Mouse (Mus musculus): Measurements from ENCODE around the gene Thsd4. TPM values are rescaled to one million over a fixed set of nuclear protein-coding genes. Genes with fewer than 3 reads are reported as not detected.

The Thsd4 gene
- polyA plus RNA-seq, 1 experiment: 1.3 TPM

DNA sequence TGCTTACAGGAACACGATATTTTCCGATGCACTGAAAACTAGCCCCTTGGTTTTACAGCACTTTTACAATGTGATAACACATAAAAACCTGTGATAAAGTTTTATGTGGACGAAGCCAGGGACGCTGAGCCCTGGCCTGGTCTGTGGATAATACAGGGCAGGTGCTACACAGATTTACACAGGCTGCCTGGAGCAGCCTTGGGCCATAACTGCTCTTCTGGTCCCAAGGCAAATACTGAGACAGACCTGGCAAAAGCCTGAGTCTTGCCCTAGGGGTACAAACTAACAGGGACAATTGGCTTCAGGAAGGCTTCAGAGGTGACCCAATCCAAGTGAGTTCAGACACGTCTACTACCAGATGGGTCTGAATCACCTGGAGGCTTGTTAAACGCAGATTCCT lies 170.7 kb downstream of the Thsd4 start:
- H3K79me3 ChIP-seq (ENCODE audit: low read depth): no peaks in the 10 kb centered on the region
- no peaks in the 10 kb centered on the region for H3K36me3 ChIP-seq (ENCODE audit: control insufficient read depth, insufficient read depth)
- no peak overlapping the region for H3K4me3 ChIP-seq (ENCODE audit: insufficient read depth, poor library complexity, severe bottlenecking)
- no peak for TF ChIP-seq USF1 (IDR thresholded peaks at IDR 0.05; ENCODE audit: low read depth)
- no peak for TF ChIP-seq MAX (IDR thresholded peaks at IDR 0.05)
- no peak for TF ChIP-seq MYOD1 (IDR thresholded peaks at IDR 0.05; ENCODE audit: control insufficient read depth, insufficient read length, low read depth)
- no peak for TF ChIP-seq CEBPB (IDR thresholded peaks at IDR 0.05; ENCODE audit: low read depth)
- TF ChIP-seq MYOG (IDR thresholded peaks at IDR 0.05; ENCODE audit: control insufficient read depth, extremely low read depth, insufficient read length): no peak
- TF ChIP-seq CTCF (IDR thresholded peaks at IDR 0.05; ENCODE audit: control insufficient read depth, insufficient read depth, insufficient read length): no peak
- no peak for TF ChIP-seq FOSL1 (IDR thresholded peaks at IDR 0.05; ENCODE audit: insufficient read depth, low read length, poor library complexity, severe bottlenecking)
- H3K79me2 ChIP-seq (ENCODE audit: control insufficient read depth, insufficient read depth): no peaks in the 10 kb centered on the region
- H3K27me3 ChIP-seq (ENCODE audit: control insufficient read depth, insufficient read depth, insufficient read length): no peaks in the 10 kb centered on the region
- no peak overlapping the region for H3ac ChIP-seq (ENCODE audit: control insufficient read depth, insufficient read length, low read depth)

DNA sequence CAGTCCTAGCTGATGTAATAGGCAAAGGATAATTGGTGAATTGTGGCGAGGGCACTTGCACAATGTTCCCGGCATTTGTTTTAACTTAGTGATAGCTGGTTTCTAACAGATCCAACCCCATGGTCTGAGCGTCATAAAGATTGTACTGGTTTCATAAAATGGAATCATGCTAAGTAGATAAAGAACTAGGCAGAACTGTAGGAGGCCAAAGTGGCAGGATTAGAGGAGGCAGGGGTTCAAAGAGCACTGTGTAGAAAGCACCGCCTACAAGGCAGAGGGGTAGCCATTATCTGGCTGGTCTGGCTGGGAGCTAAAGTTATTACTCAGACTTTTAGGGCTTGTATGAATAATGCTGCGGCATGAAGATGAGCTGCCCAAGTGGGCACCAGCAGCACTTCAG lies 185.7 kb downstream of the Thsd4 start:
- peak; percentile 49 for TF ChIP-seq CEBPB (IDR thresholded peaks at IDR 0.05; ENCODE audit: low read depth)
- no peak for TF ChIP-seq MAX (IDR thresholded peaks at IDR 0.05)
- H3ac ChIP-seq (ENCODE audit: control insufficient read depth, insufficient read length, low read depth): no peak overlapping the region
- H3K36me3 ChIP-seq (ENCODE audit: control insufficient read depth, insufficient read depth): no peaks in the 10 kb centered on the region
- H3K79me2 ChIP-seq (ENCODE audit: control insufficient read depth, insufficient read depth): no peaks in the 10 kb centered on the region
- no peaks in the 10 kb centered on the region for H3K27me3 ChIP-seq (ENCODE audit: control insufficient read depth, insufficient read depth, insufficient read length)
- no peak overlapping the region for H3K4me3 ChIP-seq (ENCODE audit: insufficient read depth, poor library complexity, severe bottlenecking)
- H3K79me3 ChIP-seq (ENCODE audit: low read depth): no peaks in the 10 kb centered on the region

DNA sequence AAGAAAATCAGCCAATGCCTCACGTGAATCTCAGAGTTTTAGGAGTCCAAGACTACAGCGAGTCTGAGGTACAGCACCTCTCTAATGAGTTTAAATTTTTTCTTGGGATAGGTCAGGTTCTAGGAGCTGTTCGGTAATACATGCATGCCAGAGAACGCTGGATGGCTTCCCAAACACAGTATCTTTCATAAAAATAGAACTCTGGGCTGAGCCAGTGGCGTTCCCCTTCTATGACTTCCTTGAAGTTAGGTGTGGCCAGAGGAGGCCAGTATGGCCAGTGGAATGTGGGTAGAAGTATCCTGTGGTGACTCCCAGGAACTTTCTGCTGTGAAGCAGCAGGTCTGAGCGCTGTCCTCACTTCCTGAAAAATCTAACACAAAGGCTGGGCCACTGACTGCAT lies 186.4 kb downstream of the Thsd4 start:
- no peaks in the 10 kb centered on the region for H3K27me3 ChIP-seq (ENCODE audit: control insufficient read depth, insufficient read depth, insufficient read length)
- no peaks in the 10 kb centered on the region for H3K79me2 ChIP-seq (ENCODE audit: control insufficient read depth, insufficient read depth)
- no peak overlapping the region for H3K4me3 ChIP-seq (ENCODE audit: insufficient read depth, poor library complexity, severe bottlenecking)
- no peaks in the 10 kb centered on the region for H3K36me3 ChIP-seq (ENCODE audit: control insufficient read depth, insufficient read depth)
- no peak overlapping the region for H3ac ChIP-seq (ENCODE audit: control insufficient read depth, insufficient read length, low read depth)
- TF ChIP-seq FOSL1 (IDR thresholded peaks at IDR 0.05; ENCODE audit: insufficient read depth, low read length, poor library complexity, severe bottlenecking): no peak
- TF ChIP-seq USF1 (IDR thresholded peaks at IDR 0.05; ENCODE audit: low read depth): no peak
- TF ChIP-seq CEBPB (IDR thresholded peaks at IDR 0.05; ENCODE audit: low read depth): no peak
- no peak for TF ChIP-seq MAX (IDR thresholded peaks at IDR 0.05)
- no peak for TF ChIP-seq MYOD1 (IDR thresholded peaks at IDR 0.05; ENCODE audit: control insufficient read depth, insufficient read length, low read depth)
- TF ChIP-seq CTCF (IDR thresholded peaks at IDR 0.05; ENCODE audit: control insufficient read depth, insufficient read depth, insufficient read length): no peak
- no peak for TF ChIP-seq MYOG (IDR thresholded peaks at IDR 0.05; ENCODE audit: control insufficient read depth, extremely low read depth, insufficient read length)
- H3K79me3 ChIP-seq (ENCODE audit: low read depth): no peaks in the 10 kb centered on the region

DNA sequence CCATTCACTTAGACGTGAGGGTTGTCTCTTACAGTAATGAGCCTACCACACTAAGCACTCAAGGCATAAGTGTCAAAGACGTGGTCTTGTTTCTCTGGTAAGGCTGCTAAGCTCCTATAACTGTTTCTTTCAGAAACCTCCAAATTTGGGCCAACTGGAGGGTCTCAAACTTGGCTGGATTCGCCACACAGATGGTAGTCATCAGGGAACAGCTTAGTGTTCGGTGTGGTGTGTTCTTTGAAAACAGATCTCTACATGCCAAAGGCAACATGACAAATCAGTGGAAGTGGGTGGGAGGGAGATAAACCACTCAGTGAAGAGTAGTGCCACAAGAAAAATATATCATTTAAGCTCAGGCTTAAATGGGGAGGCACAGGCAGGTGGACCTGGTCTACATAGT lies 191.9 kb downstream of the Thsd4 start:
- Histone ChIP-seq H3ac (ENCODE audit: control insufficient read depth, insufficient read length, low read depth) (no peak overlapping the region), H3K79me3 (ENCODE audit: low read depth) (no peaks in the 10 kb centered on the region), H3K27me3 (ENCODE audit: control insufficient read depth, insufficient read depth, insufficient read length) (no peaks in the 10 kb centered on the region), H3K4me3 (ENCODE audit: insufficient read depth, poor library complexity, severe bottlenecking) (no peak overlapping the region), H3K79me2 (ENCODE audit: control insufficient read depth, insufficient read depth) (no peaks in the 10 kb centered on the region), H3K36me3 (ENCODE audit: control insufficient read depth, insufficient read depth) (no peaks in the 10 kb centered on the region)
- TF ChIP-seq MYOD1 (IDR thresholded peaks at IDR 0.05; ENCODE audit: control insufficient read depth, insufficient read length, low read depth) (no peak), MYOG (IDR thresholded peaks at IDR 0.05; ENCODE audit: control insufficient read depth, extremely low read depth, insufficient read length) (no peak), USF1 (IDR thresholded peaks at IDR 0.05; ENCODE audit: low read depth) (no peak), CEBPB (IDR thresholded peaks at IDR 0.05; ENCODE audit: low read depth) (no peak), CTCF (IDR thresholded peaks at IDR 0.05; ENCODE audit: control insufficient read depth, insufficient read depth, insufficient read length) (no peak), FOSL1 (IDR thresholded peaks at IDR 0.05; ENCODE audit: insufficient read depth, low read length, poor library complexity, severe bottlenecking) (no peak), MAX (IDR thresholded peaks at IDR 0.05) (no peak)

DNA sequence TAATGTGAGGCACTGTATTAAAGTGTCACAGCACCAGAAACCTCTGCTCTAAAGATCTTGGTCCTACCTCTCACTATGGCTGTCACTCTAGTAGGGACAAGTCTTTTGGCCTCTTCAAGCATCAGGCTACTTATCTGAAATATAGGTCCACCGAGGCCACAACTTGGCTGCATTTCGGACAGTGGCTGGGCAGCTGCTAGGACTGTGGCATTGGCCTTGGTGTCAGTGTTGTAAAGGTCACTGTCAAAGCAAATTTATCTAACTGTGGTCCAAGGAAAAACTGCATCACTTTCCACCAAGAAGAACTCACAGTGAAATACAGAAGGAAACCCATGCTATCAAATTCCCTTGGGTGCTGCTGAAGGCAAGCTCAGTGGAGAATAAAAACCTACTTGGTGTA lies 197.1 kb downstream of the Thsd4 start:
- TF ChIP-seq CEBPB (IDR thresholded peaks at IDR 0.05; ENCODE audit: low read depth): no peak
- no peak overlapping the region for H3ac ChIP-seq (ENCODE audit: control insufficient read depth, insufficient read length, low read depth)
- no peak overlapping the region for H3K4me3 ChIP-seq (ENCODE audit: insufficient read depth, poor library complexity, severe bottlenecking)

DNA sequence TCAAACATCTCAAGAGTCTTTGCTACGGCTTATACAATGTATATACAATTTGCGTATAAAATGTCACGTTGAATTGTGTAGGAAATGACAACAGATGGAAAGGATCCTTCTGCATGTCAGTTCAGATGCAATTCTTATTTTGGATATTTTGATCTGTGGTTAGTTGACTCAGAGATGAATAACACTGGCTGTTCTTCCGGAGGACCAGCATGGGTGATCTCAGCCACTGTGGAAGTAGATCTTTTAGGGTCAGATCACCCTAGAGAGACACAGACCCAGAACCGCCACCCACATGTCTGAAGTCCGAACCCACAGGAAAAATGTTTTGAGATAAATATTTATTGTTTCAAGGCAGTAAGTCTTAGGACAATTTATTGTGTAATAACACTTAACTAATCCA lies 198.4 kb downstream of the Thsd4 start:
- no peaks in the 10 kb centered on the region for H3K79me3 ChIP-seq (ENCODE audit: low read depth)
- TF ChIP-seq MYOG (IDR thresholded peaks at IDR 0.05; ENCODE audit: control insufficient read depth, extremely low read depth, insufficient read length): no peak
- TF ChIP-seq USF1 (IDR thresholded peaks at IDR 0.05; ENCODE audit: low read depth): no peak
- no peak for TF ChIP-seq MYOD1 (IDR thresholded peaks at IDR 0.05; ENCODE audit: control insufficient read depth, insufficient read length, low read depth)
- TF ChIP-seq CEBPB (IDR thresholded peaks at IDR 0.05; ENCODE audit: low read depth): no peak
- no peak for TF ChIP-seq CTCF (IDR thresholded peaks at IDR 0.05; ENCODE audit: control insufficient read depth, insufficient read depth, insufficient read length)
- TF ChIP-seq FOSL1 (IDR thresholded peaks at IDR 0.05; ENCODE audit: insufficient read depth, low read length, poor library complexity, severe bottlenecking): peak; percentile 63
- TF ChIP-seq MAX (IDR thresholded peaks at IDR 0.05): no peak
- no peak overlapping the region for H3ac ChIP-seq (ENCODE audit: control insufficient read depth, insufficient read length, low read depth)
- H3K36me3 ChIP-seq (ENCODE audit: control insufficient read depth, insufficient read depth): no peaks in the 10 kb centered on the region
- H3K27me3 ChIP-seq (ENCODE audit: control insufficient read depth, insufficient read depth, insufficient read length): no peaks in the 10 kb centered on the region
- no peak overlapping the region for H3K4me3 ChIP-seq (ENCODE audit: insufficient read depth, poor library complexity, severe bottlenecking)
- H3K79me2 ChIP-seq (ENCODE audit: control insufficient read depth, insufficient read depth): no peaks in the 10 kb centered on the region

More for the DNA sequence above, 197.1 kb downstream of the Thsd4 start:
- Histone ChIP-seq H3K79me3 (ENCODE audit: low read depth) (no peaks in the 10 kb centered on the region), H3K79me2 (ENCODE audit: control insufficient read depth, insufficient read depth) (no peaks in the 10 kb centered on the region), H3K27me3 (ENCODE audit: control insufficient read depth, insufficient read depth, insufficient read length) (no peaks in the 10 kb centered on the region), H3K36me3 (ENCODE audit: control insufficient read depth, insufficient read depth) (no peaks in the 10 kb centered on the region)
